Mouse (Mus musculus): ENCODE data around the gene Tns4. TPM values are rescaled to one million over a fixed set of nuclear protein-coding genes. Genes with fewer than 3 reads are reported as not detected.

Tns4 gene
- polyA plus RNA-seq, 1 experiment from 2014 or later, result 0.22 TPM

- Histone ChIP-seq H3K9ac (replicated peaks; ENCODE audit: low read length) (peak overlapping the region; percentile 42), H3K4me1 (ENCODE audit: insufficient read depth, low read length) (peaks cover 22% of the 10 kb centered on the region), H3K36me3 (ENCODE audit: insufficient read depth, low read length) (no peaks in the 10 kb centered on the region), H3K27me3 (ENCODE audit: insufficient read depth, low read length) (no peaks in the 10 kb centered on the region), H3K4me3 (ENCODE audit: low read length) (no peak overlapping the region), H3K4me2 (replicated peaks; ENCODE audit: low read depth, low read length) (no peak overlapping the region), H3K9me3 (ENCODE audit: low read length) (no peaks in the 10 kb centered on the region), H3K27ac (ENCODE audit: low read length) (peak overlapping the region; percentile 39; the same call in 1 of the 2 replicates)
- WGBS, result 47% methylated on average over 20 of the region's 20 CpGs
- no peak for ATAC-seq (ENCODE audit: low FRiP score, low TSS enrichment)
These were observed 31.6 kb upstream of the Tns4 start for GRCm38 (mm10) chr11:99120524-99121217.

GRCm38 (mm10) chr11:99118963-99119362 is 29.9 kb upstream of the Tns4 start:
- Histone ChIP-seq H3K27ac (ENCODE audit: low read length) (no peak overlapping the region), H3K4me1 (ENCODE audit: insufficient read depth, low read length) (peaks cover 11% of the 10 kb centered on the region), H3K9me3 (ENCODE audit: low read length) (no peaks in the 10 kb centered on the region), H3K9ac (replicated peaks; ENCODE audit: low read length) (no peak overlapping the region), H3K27me3 (ENCODE audit: insufficient read depth, low read length) (no peaks in the 10 kb centered on the region), H3K36me3 (ENCODE audit: insufficient read depth, low read length) (no peaks in the 10 kb centered on the region), H3K4me2 (replicated peaks; ENCODE audit: low read depth, low read length) (no peak overlapping the region), H3K4me3 (ENCODE audit: low read length) (no peak overlapping the region)
- ATAC-seq (ENCODE audit: low FRiP score, low TSS enrichment), result no peak
- 82% methylated on average over 7 of the region's 7 CpGs for WGBS

DNA sequence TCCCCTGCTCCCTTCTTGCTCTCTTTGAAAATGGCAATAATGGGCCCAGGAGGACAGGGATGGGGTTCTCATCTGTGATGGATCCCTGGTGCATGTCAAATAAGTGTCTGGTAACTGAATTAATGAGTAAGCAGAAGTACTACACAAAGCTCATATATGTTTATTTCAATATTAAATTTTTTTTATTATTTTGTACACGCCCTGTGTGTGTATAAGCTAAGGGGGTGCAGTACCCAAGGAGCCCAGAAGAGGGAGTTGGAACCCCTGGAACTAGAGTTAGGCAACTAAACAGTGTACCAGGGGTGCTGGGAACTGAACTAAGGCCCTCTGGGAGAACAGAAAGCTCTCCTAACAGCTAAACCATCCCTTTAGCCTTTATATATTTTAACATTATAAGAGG is 29.3 kb upstream of the Tns4 start:
- H3K27me3 ChIP-seq (ENCODE audit: insufficient read depth, low read length), result no peaks in the 10 kb centered on the region
- no peak for ATAC-seq (ENCODE audit: low FRiP score, low TSS enrichment)
- H3K9me3 ChIP-seq (ENCODE audit: low read length), result no peaks in the 10 kb centered on the region
- no peaks in the 10 kb centered on the region for H3K36me3 ChIP-seq (ENCODE audit: insufficient read depth, low read length)
- H3K9ac ChIP-seq (replicated peaks; ENCODE audit: low read length), result no peak overlapping the region
- H3K27ac ChIP-seq (ENCODE audit: low read length), result no peak overlapping the region
- no peak overlapping the region for H3K4me3 ChIP-seq (ENCODE audit: low read length)
- no peak overlapping the region for H3K4me2 ChIP-seq (replicated peaks; ENCODE audit: low read depth, low read length)
- WGBS, result 97% methylated on average over 1 of the region's 1 CpGs
- H3K4me1 ChIP-seq (ENCODE audit: insufficient read depth, low read length), result peaks cover 16% of the 10 kb centered on the region

DNA sequence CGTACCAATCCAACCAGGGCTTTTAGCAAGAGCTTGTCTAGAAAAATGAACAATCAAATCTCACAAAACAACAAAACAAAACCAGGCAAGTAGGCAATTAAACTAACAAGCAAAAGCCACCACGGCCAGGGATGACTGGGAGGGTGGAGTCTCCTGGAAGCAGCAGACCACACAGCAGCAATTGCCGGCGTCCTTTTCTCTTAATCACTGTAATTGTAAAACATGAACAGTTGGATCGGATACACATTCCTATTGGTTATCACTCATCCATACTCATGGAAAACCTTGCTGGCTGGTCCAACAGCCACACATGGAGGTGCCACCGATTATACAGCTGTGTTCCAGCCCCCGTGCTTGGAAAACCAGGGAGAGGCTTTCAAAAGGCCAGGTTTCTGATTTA is 28.8 kb upstream of the Tns4 start:
- Histone ChIP-seq H3K4me1 (ENCODE audit: insufficient read depth, low read length) (peaks cover 21% of the 10 kb centered on the region), H3K9me3 (ENCODE audit: low read length) (no peaks in the 10 kb centered on the region), H3K27me3 (ENCODE audit: insufficient read depth, low read length) (no peaks in the 10 kb centered on the region), H3K27ac (ENCODE audit: low read length) (no peak overlapping the region), H3K36me3 (ENCODE audit: insufficient read depth, low read length) (no peaks in the 10 kb centered on the region), H3K4me2 (replicated peaks; ENCODE audit: low read depth, low read length) (no peak overlapping the region), H3K9ac (replicated peaks; ENCODE audit: low read length) (no peak overlapping the region), H3K4me3 (ENCODE audit: low read length) (no peak overlapping the region)
- WGBS, result 84% methylated on average over 7 of the region's 7 CpGs
- ATAC-seq (ENCODE audit: low FRiP score, low TSS enrichment), result no peak

GRCm38 (mm10) chr11:99115940-99116339 is 26.8 kb upstream of the Tns4 start:
- H3K4me3 ChIP-seq (ENCODE audit: low read length), result no peak overlapping the region
- H3K36me3 ChIP-seq (ENCODE audit: insufficient read depth, low read length), result no peaks in the 10 kb centered on the region
- no peaks in the 10 kb centered on the region for H3K9me3 ChIP-seq (ENCODE audit: low read length)
- no peaks in the 10 kb centered on the region for H3K27me3 ChIP-seq (ENCODE audit: insufficient read depth, low read length)
- no peak overlapping the region for H3K4me2 ChIP-seq (replicated peaks; ENCODE audit: low read depth, low read length)
- peaks cover 24% of the 10 kb centered on the region for H3K4me1 ChIP-seq (ENCODE audit: insufficient read depth, low read length)
- no peak for ATAC-seq (ENCODE audit: low FRiP score, low TSS enrichment)
- H3K9ac ChIP-seq (replicated peaks; ENCODE audit: low read length), result no peak overlapping the region
- 67% methylated on average over 6 of the region's 6 CpGs for WGBS
- H3K27ac ChIP-seq (ENCODE audit: low read length), result no peak overlapping the region

GRCm38 (mm10) chr11:99113111-99113510 is 24.0 kb upstream of the Tns4 start:
- H3K9me3 ChIP-seq (ENCODE audit: low read length), result 0 out of 2 replicates have a peak, but pooled peaks cover 4% of the 10 kb centered on the region
- H3K4me1 ChIP-seq (ENCODE audit: insufficient read depth, low read length), result peaks cover 17% of the 10 kb centered on the region
- no peaks in the 10 kb centered on the region for H3K36me3 ChIP-seq (ENCODE audit: insufficient read depth, low read length)
- H3K27ac ChIP-seq (ENCODE audit: low read length), result peak overlapping the region; percentile 73
- no peak overlapping the region for H3K9ac ChIP-seq (replicated peaks; ENCODE audit: low read length)
- 6% methylated on average over 3 of the region's 3 CpGs for WGBS
- ATAC-seq (ENCODE audit: low FRiP score, low TSS enrichment), result no peak
- no peak overlapping the region for H3K4me3 ChIP-seq (ENCODE audit: low read length)
- H3K4me2 ChIP-seq (replicated peaks; ENCODE audit: low read depth, low read length), result no peak overlapping the region
- H3K27me3 ChIP-seq (ENCODE audit: insufficient read depth, low read length), result no peaks in the 10 kb centered on the region

- Histone ChIP-seq H3K4me1 (ENCODE audit: insufficient read depth, low read length) (peaks cover 17% of the 10 kb centered on the region), H3K4me3 (ENCODE audit: low read length) (no peak overlapping the region), H3K27ac (ENCODE audit: low read length) (peak overlapping the region; percentile 73), H3K4me2 (replicated peaks; ENCODE audit: low read depth, low read length) (no peak overlapping the region), H3K36me3 (ENCODE audit: insufficient read depth, low read length) (no peaks in the 10 kb centered on the region), H3K27me3 (ENCODE audit: insufficient read depth, low read length) (no peaks in the 10 kb centered on the region), H3K9ac (replicated peaks; ENCODE audit: low read length) (no peak overlapping the region), H3K9me3 (ENCODE audit: low read length) (0 out of 2 replicates have a peak, but pooled peaks cover 4% of the 10 kb centered on the region)
- 33% methylated on average over 5 of the region's 5 CpGs for WGBS
- no peak for ATAC-seq (ENCODE audit: low FRiP score, low TSS enrichment)
These were observed 23.6 kb upstream of the Tns4 start for GRCm38 (mm10) chr11:99112700-99113099.

- H3K27me3 ChIP-seq (ENCODE audit: insufficient read depth, low read length), result no peaks in the 10 kb centered on the region
- H3K4me2 ChIP-seq (replicated peaks; ENCODE audit: low read depth, low read length), result no peak overlapping the region
- H3K9ac ChIP-seq (replicated peaks; ENCODE audit: low read length), result no peak overlapping the region
- H3K4me1 ChIP-seq (ENCODE audit: insufficient read depth, low read length), result peaks cover 26% of the 10 kb centered on the region
- ATAC-seq (ENCODE audit: low FRiP score, low TSS enrichment), result no peak
- H3K36me3 ChIP-seq (ENCODE audit: insufficient read depth, low read length), result no peaks in the 10 kb centered on the region
- H3K27ac ChIP-seq (ENCODE audit: low read length), result no peak overlapping the region
- H3K9me3 ChIP-seq (ENCODE audit: low read length), result 0 out of 2 replicates have a peak, but pooled peaks cover 4% of the 10 kb centered on the region
- 78% methylated on average over 7 of the region's 7 CpGs for WGBS
- no peak overlapping the region for H3K4me3 ChIP-seq (ENCODE audit: low read length)
These were observed 22.5 kb upstream of the Tns4 start for GRCm38 (mm10) chr11:99111631-99112030.

DNA sequence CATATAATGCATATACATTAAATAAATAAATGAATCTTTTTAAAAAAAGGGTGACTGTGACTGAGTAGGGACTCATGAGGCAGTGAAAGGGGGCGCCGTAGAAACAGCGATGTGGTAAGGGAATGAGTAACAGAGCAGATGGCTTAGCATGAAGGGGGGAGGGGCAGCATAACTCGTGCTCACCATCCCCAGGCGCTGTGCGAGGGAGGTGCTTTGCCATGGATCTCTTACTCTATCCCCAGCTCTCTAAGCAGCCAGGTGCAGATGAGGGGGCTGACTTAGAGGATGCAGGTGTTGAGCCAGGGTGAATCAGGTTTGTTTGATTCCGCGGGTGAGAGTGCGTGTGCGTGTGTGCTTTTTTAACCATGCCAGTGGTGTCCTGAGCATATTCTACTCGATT is 22.0 kb upstream of the Tns4 start:
- Histone ChIP-seq H3K4me3 (ENCODE audit: low read length) (no peak overlapping the region), H3K9ac (replicated peaks; ENCODE audit: low read length) (no peak overlapping the region), H3K27ac (ENCODE audit: low read length) (no peak overlapping the region), H3K36me3 (ENCODE audit: insufficient read depth, low read length) (no peaks in the 10 kb centered on the region), H3K4me2 (replicated peaks; ENCODE audit: low read depth, low read length) (no peak overlapping the region), H3K4me1 (ENCODE audit: insufficient read depth, low read length) (peaks cover 31% of the 10 kb centered on the region), H3K9me3 (ENCODE audit: low read length) (0 out of 2 replicates have a peak, but pooled peaks cover 4% of the 10 kb centered on the region), H3K27me3 (ENCODE audit: insufficient read depth, low read length) (no peaks in the 10 kb centered on the region)
- ATAC-seq (ENCODE audit: low FRiP score, low TSS enrichment), result 0 out of 2 replicates have a peak, but pooled peaks have one; percentile 22
- 56% methylated on average over 11 of the region's 11 CpGs for WGBS

DNA sequence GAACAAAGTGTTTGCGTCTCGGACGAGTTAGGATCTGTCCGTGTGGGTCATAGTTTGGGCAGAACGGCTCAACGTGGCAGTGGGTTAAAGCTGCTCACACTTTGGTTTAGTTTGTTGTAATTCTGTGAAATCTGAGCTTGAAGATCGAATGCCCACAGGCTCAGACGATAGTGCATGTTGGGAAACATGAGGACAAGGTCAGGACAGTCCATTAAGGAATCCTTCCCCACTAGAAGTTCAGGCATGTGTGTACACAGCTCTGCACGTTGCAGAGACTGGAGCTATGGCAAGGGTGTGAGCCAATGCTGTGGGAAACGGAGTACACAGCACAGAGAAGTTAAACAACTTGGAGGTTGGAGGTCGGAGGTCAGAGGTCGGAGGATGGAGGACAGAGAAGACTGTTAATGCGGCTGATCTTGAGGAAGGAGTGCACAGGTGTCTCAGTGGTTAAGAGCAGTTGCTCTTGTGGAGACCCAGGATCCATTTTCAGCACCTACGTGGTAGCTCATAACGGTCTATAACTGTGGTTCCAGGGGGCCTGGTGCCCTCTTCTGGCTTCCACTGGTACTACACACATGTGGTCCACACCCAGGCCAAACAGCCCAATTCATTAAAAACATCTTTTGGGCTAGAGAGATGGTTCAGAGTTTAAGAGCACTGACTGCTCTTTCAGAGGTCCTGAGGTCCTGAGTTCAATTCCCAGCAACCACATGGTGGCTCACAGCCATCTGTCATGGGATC is 21.4 kb upstream of the Tns4 start:
- no peaks in the 10 kb centered on the region for H3K36me3 ChIP-seq (ENCODE audit: insufficient read depth, low read length)
- H3K9me3 ChIP-seq (ENCODE audit: low read length), result 0 out of 2 replicates have a peak, but pooled peaks cover 4% of the 10 kb centered on the region
- no peaks in the 10 kb centered on the region for H3K27me3 ChIP-seq (ENCODE audit: insufficient read depth, low read length)
- H3K27ac ChIP-seq (ENCODE audit: low read length), result no peak overlapping the region
- H3K4me2 ChIP-seq (replicated peaks; ENCODE audit: low read depth, low read length), result no peak overlapping the region
- H3K9ac ChIP-seq (replicated peaks; ENCODE audit: low read length), result no peak overlapping the region
- H3K4me1 ChIP-seq (ENCODE audit: insufficient read depth, low read length), result peaks cover 33% of the 10 kb centered on the region
- WGBS, result 69% methylated on average over 15 of the region's 15 CpGs
- 0 out of 2 replicates have a peak, but pooled peaks have one; percentile 35 for ATAC-seq (ENCODE audit: low FRiP score, low TSS enrichment)
- no peak overlapping the region for H3K4me3 ChIP-seq (ENCODE audit: low read length)
